Mouse (Mus musculus): ENCODE measurements around the gene Gpr142. TPM values are rescaled to one million over a fixed set of nuclear protein-coding genes. Genes with fewer than 3 reads are reported as not detected.

Gene Gpr142
- total and polyA plus RNA-seq, 2 experiments from 2014 or later: not detected

DNA sequence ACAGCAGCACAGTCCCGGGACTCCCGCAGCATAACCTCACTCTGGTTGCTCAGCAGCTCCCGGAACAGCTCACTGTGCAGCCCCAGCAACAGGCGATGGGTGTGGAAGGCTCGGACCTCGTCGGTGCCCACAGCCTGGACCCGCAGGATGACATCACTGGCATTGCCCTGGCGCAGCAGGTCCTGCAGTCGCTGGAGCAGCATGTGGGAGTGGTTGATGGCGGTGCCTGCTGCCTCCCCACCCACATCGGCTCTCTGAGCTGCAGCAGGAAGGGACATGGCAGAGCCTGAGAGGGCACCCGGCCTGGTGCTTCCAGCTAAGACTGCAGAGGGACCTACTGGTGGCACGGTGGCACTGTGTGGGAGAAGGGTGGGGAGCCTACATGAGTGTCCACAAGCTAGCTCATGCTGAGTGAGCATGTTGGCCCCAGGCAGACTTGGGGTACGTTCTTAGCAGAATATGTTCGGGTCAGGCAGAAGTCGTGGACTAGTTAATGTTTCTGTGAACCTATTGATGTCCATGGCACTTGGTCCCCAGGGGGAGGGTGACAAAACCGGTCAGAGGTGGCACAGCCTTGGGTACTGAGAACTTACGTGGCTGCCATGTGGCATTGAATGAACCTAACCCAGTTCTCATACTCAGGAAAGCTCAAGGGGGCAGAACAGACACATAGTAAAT, 4.7 kb upstream of the Gpr142 start:
- H3K4me1 ChIP-seq (ENCODE audit: control insufficient read depth, insufficient read depth): 0 out of 2 replicates have a peak, but pooled peaks cover 13% of the 10 kb centered on the region
- no peak overlapping the region for H3K4me3 ChIP-seq (ENCODE audit: low read depth, low read length)
- no peak overlapping the region for H3K9ac ChIP-seq (replicated peaks; ENCODE audit: low read depth, low read length)
- TF ChIP-seq CTCF (IDR thresholded peaks at IDR 0.05; ENCODE audit: low read depth) (no peak), EP300 (IDR thresholded peaks at IDR 0.05; ENCODE audit: low read depth) (no peak)
- H3K27ac ChIP-seq (ENCODE audit: low read depth): no peak overlapping the region
- no peaks in the 10 kb centered on the region for H3K36me3 ChIP-seq (replicated peaks; ENCODE audit: control insufficient read depth, insufficient read depth, low read length)
- DNase-seq (ENCODE audit: low spot score): no peak
- H3K9me3 ChIP-seq (replicated peaks; ENCODE audit: control insufficient read depth, low read length): no peaks in the 10 kb centered on the region
- ATAC-seq (ENCODE audit: insufficient read depth, low read depth): no peak
- H3K27me3 ChIP-seq (ENCODE audit: control insufficient read depth, insufficient read depth, low read length): peaks cover 66% of the 10 kb centered on the region
- 64% methylated on average over 19 of the region's 19 CpGs for WGBS
- H3K4me2 ChIP-seq (ENCODE audit: low read depth, low read length): no peak overlapping the region

DNA sequence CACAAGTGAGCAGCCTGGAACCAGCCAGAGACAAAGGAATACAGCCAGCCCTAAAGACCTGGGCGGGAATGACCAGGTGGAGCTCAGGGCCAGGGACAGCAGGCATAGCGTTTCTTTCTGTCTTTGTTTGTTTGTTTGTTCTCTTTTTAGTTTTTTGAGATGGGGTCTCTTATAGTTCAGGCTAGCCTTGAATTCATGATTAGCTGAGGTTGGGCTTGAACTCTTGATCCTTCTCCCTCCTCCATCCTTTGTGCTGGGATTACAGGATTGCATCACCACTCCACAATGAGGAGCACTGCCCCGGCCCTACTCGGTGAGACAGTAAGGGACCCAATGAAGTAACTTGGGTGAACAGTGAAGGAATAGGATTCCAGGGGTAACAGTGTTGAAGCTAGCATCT, 4.0 kb upstream of the Gpr142 start:
- H3K9me3 ChIP-seq (replicated peaks; ENCODE audit: control insufficient read depth, low read length): no peaks in the 10 kb centered on the region
- H3K4me1 ChIP-seq (ENCODE audit: control insufficient read depth, insufficient read depth): 0 out of 2 replicates have a peak, but pooled peaks cover 10% of the 10 kb centered on the region
- no peak overlapping the region for H3K4me2 ChIP-seq (ENCODE audit: low read depth, low read length)
- H3K4me3 ChIP-seq (ENCODE audit: low read depth, low read length): no peak overlapping the region
- ATAC-seq (ENCODE audit: insufficient read depth, low read depth) (no peak), DNase-seq (ENCODE audit: low spot score) (no peak)
- 49% methylated on average over 4 of the region's 4 CpGs for WGBS
- no peak for TF ChIP-seq EP300 (IDR thresholded peaks at IDR 0.05; ENCODE audit: low read depth)
- no peak for TF ChIP-seq CTCF (IDR thresholded peaks at IDR 0.05; ENCODE audit: low read depth)
- peaks cover 59% of the 10 kb centered on the region for H3K27me3 ChIP-seq (ENCODE audit: control insufficient read depth, insufficient read depth, low read length)
- no peaks in the 10 kb centered on the region for H3K36me3 ChIP-seq (replicated peaks; ENCODE audit: control insufficient read depth, insufficient read depth, low read length)
- H3K9ac ChIP-seq (replicated peaks; ENCODE audit: low read depth, low read length): no peak overlapping the region
- no peak overlapping the region for H3K27ac ChIP-seq (ENCODE audit: low read depth)

DNA sequence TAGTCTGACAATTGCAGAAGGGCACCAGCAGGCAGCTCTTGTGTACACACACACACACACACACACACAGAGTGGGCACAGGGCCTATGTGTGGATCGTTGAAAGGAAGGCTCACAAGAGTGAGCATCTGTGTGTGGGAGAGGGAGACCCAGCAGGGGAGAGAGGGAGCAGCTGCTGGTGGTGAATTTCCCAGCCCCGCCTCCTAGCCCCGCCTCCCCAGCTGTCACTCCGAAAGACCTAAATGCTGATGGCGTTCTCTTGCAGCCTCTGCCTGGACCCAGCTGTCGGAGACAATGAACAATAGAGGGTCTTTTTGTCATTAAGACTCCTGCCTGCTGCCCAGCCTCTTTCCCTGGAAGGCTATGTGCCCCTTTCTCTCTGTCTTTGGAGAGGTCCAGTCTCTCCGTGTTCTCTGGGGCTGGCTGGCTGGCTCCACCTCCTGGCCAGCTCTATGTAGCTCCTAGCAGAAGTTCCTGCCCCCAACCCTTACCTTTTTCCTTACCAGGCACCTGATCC, 3.4 kb upstream of the Gpr142 start:
- Histone ChIP-seq H3K27ac (ENCODE audit: low read depth) (no peak overlapping the region), H3K9ac (replicated peaks; ENCODE audit: low read depth, low read length) (no peak overlapping the region), H3K4me1 (ENCODE audit: control insufficient read depth, insufficient read depth) (0 out of 2 replicates have a peak, but pooled peaks cover 10% of the 10 kb centered on the region), H3K4me3 (ENCODE audit: low read depth, low read length) (peak overlapping the region; percentile 37), H3K9me3 (replicated peaks; ENCODE audit: control insufficient read depth, low read length) (no peaks in the 10 kb centered on the region), H3K36me3 (replicated peaks; ENCODE audit: control insufficient read depth, insufficient read depth, low read length) (no peaks in the 10 kb centered on the region), H3K27me3 (ENCODE audit: control insufficient read depth, insufficient read depth, low read length) (peaks cover 53% of the 10 kb centered on the region), H3K4me2 (ENCODE audit: low read depth, low read length) (peak overlapping the region; percentile 63)
- DNase-seq (ENCODE audit: low spot score) (no peak), ATAC-seq (ENCODE audit: insufficient read depth, low read depth) (peak; percentile 59)
- WGBS: under 1% methylated on average over 7 of the region's 7 CpGs
- peak; percentile 38 for TF ChIP-seq CTCF (IDR thresholded peaks at IDR 0.05; ENCODE audit: low read depth)
- TF ChIP-seq EP300 (IDR thresholded peaks at IDR 0.05; ENCODE audit: low read depth): no peak

DNA sequence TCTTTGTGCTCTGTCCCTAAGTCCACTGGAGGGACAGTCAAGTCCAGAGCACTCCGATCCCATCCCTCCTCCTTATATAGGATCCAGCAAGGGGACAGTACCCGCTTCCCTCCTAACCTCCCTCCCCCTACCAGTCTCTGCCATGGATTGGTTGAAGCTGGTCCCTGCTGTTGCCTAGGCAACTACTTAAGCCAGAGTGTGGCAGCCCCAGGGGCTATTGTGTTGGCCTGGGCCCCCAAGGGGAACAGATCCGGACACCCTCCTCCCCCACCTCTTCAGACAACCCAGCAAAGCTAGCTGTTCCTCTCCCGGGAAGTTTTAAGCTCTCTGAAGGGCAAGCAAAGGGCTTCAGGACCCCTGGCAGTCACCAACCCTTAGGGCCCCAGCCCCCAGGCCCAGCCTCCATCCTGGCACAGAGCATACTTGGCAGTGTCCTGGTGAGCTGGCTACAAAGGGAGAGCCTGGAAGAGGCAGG, 2.8 kb upstream of the Gpr142 start, which contains the start of gene Btbd17:
TSS of gene Btbd17 (minus strand) at position 98 of the 475 bp plus-strand sequence.
- no peak; the same call in 1 of the 2 replicates for ATAC-seq (ENCODE audit: insufficient read depth, low read depth)
- peaks cover 47% of the 10 kb centered on the region for H3K27me3 ChIP-seq (ENCODE audit: control insufficient read depth, insufficient read depth, low read length)
- no peak within 1 kb of the TSS for H3K9ac ChIP-seq (replicated peaks; ENCODE audit: low read depth, low read length)
- no peak for TF ChIP-seq EP300 (IDR thresholded peaks at IDR 0.05; ENCODE audit: low read depth)
- no peak for TF ChIP-seq CTCF (IDR thresholded peaks at IDR 0.05; ENCODE audit: low read depth)
- no peak within 1 kb of the TSS for H3K27ac ChIP-seq (ENCODE audit: low read depth)
- 0 out of 2 replicates have a peak, but pooled peaks cover 10% of the 10 kb centered on the region for H3K4me1 ChIP-seq (ENCODE audit: control insufficient read depth, insufficient read depth)
- no peaks in the 10 kb centered on the region for H3K9me3 ChIP-seq (replicated peaks; ENCODE audit: control insufficient read depth, low read length)
- 9% methylated on average over 4 of the region's 4 CpGs for WGBS
- peak within 1 kb of the TSS; percentile 37 for H3K4me3 ChIP-seq (ENCODE audit: low read depth, low read length)
- peak within 1 kb of the TSS; percentile 63 for H3K4me2 ChIP-seq (ENCODE audit: low read depth, low read length)
- DNase-seq (ENCODE audit: low spot score): no peak
- no peaks in the 10 kb centered on the region for H3K36me3 ChIP-seq (replicated peaks; ENCODE audit: control insufficient read depth, insufficient read depth, low read length)

DNA sequence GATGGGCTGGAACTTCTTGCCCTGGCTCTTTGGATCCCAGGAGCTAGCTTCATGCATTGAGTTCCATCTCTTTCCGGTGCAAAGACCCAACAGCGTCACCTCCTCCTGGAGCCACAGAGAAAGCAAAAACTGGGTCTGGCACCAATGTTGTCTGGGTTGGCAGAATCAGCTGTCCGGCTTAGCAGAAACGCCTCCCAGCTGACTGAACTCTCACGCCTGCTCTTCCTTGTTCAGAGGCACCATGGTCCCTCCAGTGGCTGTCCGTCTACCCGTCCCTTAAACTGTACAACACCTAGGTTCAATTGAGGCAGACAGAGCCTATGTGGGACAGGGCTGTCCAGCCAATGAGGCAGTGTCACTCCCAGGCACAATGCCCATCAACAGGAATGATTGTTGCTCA, 1.5 kb upstream of the Gpr142 start:
- no peak for TF ChIP-seq EP300 (IDR thresholded peaks at IDR 0.05; ENCODE audit: low read depth)
- no peak for TF ChIP-seq CTCF (IDR thresholded peaks at IDR 0.05; ENCODE audit: low read depth)
- 0 out of 2 replicates have a peak, but pooled peaks cover 1% of the 10 kb centered on the region for H3K4me1 ChIP-seq (ENCODE audit: control insufficient read depth, insufficient read depth)
- DNase-seq (ENCODE audit: low spot score): no peak
- no peak overlapping the region for H3K4me2 ChIP-seq (ENCODE audit: low read depth, low read length)
- H3K27me3 ChIP-seq (ENCODE audit: control insufficient read depth, insufficient read depth, low read length): peaks cover 35% of the 10 kb centered on the region
- H3K27ac ChIP-seq (ENCODE audit: low read depth): no peak overlapping the region
- no peak overlapping the region for H3K4me3 ChIP-seq (ENCODE audit: low read depth, low read length)
- H3K36me3 ChIP-seq (replicated peaks; ENCODE audit: control insufficient read depth, insufficient read depth, low read length): no peaks in the 10 kb centered on the region
- H3K9me3 ChIP-seq (replicated peaks; ENCODE audit: control insufficient read depth, low read length): no peaks in the 10 kb centered on the region; the same call in 1 of the 2 replicates
- ATAC-seq (ENCODE audit: insufficient read depth, low read depth): no peak
- no peak overlapping the region for H3K9ac ChIP-seq (replicated peaks; ENCODE audit: low read depth, low read length)
- WGBS: 84% methylated on average over 7 of the region's 7 CpGs
